Comparison of ENCODE assay signal across 8 mouse cellular contexts in the genomic region with DNA sequence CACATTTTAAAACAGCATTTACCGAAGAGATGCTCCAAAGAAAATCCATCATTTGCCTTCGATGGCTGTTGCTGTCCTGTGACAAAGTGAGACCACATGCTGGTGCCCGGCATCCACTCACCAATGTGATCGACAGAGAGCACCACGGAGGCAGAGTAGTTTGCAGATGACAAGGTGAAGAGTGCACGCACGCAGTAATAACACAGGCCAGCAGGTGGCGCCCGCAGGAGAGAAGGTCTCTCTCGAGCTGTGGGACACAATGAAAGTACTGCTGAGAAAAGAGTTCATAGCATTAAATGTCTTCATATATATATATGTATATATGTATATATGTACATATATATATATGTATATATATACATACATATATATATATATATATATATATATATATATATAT.
DNase-seq lines count a peak whose midpoint lies in the region; ATAC-seq lines count a peak whose summit lies in the region.

No protein-coding gene starts in this region.

- ATAC-seq in CD4-positive, CD25-positive, alpha-beta regulatory T cell, adult 4 months: no peak

- DNase-seq in CD4-positive, CD25-positive, alpha-beta regulatory T cell, adult 2 months (ENCODE audit: low read depth, low spot score): peak; percentile 68
- peak; percentile 71 for DNase-seq in R1 (ENCODE audit: low read depth, low spot score)
- DNase-seq in cerebellum, postnatal 10 days: peak; percentile 96 to 98
- DNase-seq in gastrocnemius, postnatal 14 days: peak; percentile 68
- DNase-seq in layer of hippocampus, postnatal 25 days (ENCODE audit: extremely low spot score in 1 of 2, low spot score in 1 of 2): peak; percentile 76 to 96
- peak; percentile 68 for DNase-seq in mesoderm, embryonic 11.5 days (ENCODE audit: low read depth, low spot score)
- DNase-seq in spleen, postnatal 10 days (ENCODE audit: low spot score in 2 of 2): peak; percentile 47 to 83

- intact Hi-C loops in gastrocnemius, postnatal 14 days (cut with DNase I; ENCODE audit: low total_unique reads): no loop called here
